41 mouse cellular contexts compared by ENCODE assay signal in genomic region chr2:125192905-125193304, GRCm38 (mm10). TPM values are rescaled to one million over a fixed set of nuclear protein-coding genes. Genes with fewer than 3 reads are reported as not detected.
"Had no signal": no experiment of that assay in that cellular context is flagged by ENCODE, and none has a peak within 500 bp of the region (broad histone marks: within the 10 kb centered on the region; RNA-seq: fewer than 3 reads in every experiment).

No protein-coding gene starts in this region.

- H3K27ac ChIP-seq: left cerebral cortex, adult 2 months; limb, embryonic 10.5 days; limb, embryonic 12.5 days; limb, embryonic 13.5 days; limb, embryonic 15.5 days; liver, embryonic 12.5 days; liver, embryonic 13.5 days; liver, embryonic 14.5 days; liver, embryonic 15.5 days; lung, embryonic 15.5 days; macrophage; midbrain, embryonic 10.5 days; midbrain, embryonic 12.5 days; midbrain, embryonic 13.5 days; midbrain, embryonic 15.5 days; neural tube, embryonic 12.5 days had no signal

- H3K4me1 ChIP-seq: limb, embryonic 10.5 days; limb, embryonic 12.5 days; limb, embryonic 13.5 days; limb, embryonic 15.5 days; liver, embryonic 12.5 days; liver, embryonic 13.5 days; liver, embryonic 15.5 days; lung, embryonic 15.5 days; midbrain, embryonic 10.5 days; midbrain, embryonic 12.5 days; midbrain, embryonic 13.5 days; midbrain, embryonic 15.5 days; neural tube, embryonic 12.5 days had no signal

- ATAC-seq: liver, embryonic 12.5 days; liver, postnatal 0 days; lung, postnatal 0 days; midbrain, embryonic 13.5 days; midbrain, embryonic 15.5 days; midbrain, embryonic 16.5 days had no signal

- H3K9ac ChIP-seq: limb, embryonic 12.5 days; limb, embryonic 13.5 days; limb, embryonic 15.5 days; liver, embryonic 12.5 days; liver, embryonic 13.5 days; liver, embryonic 14.5 days; liver, embryonic 15.5 days; liver, postnatal 0 days; lung, embryonic 14.5 days; lung, embryonic 15.5 days; midbrain, embryonic 12.5 days; midbrain, embryonic 13.5 days; midbrain, embryonic 15.5 days; neural tube, embryonic 12.5 days had no signal

- H3K27me3 ChIP-seq: limb, embryonic 12.5 days; limb, embryonic 15.5 days; liver, embryonic 12.5 days; liver, embryonic 13.5 days; liver, embryonic 15.5 days; lung, embryonic 15.5 days; midbrain, embryonic 13.5 days; midbrain, embryonic 15.5 days; neural tube, embryonic 12.5 days had no signal

- H3K9me3 ChIP-seq: limb, embryonic 10.5 days; limb, embryonic 12.5 days; limb, embryonic 13.5 days; limb, embryonic 15.5 days; liver, embryonic 12.5 days; liver, embryonic 13.5 days; liver, embryonic 15.5 days; lung, embryonic 15.5 days; midbrain, embryonic 10.5 days; midbrain, embryonic 12.5 days; midbrain, embryonic 13.5 days; midbrain, embryonic 15.5 days; neural tube, embryonic 12.5 days had no signal

- H3K4me3 ChIP-seq: left cerebral cortex, adult 2 months; limb, embryonic 10.5 days; limb, embryonic 12.5 days; limb, embryonic 13.5 days; limb, embryonic 15.5 days; liver, embryonic 12.5 days; liver, embryonic 13.5 days; liver, embryonic 15.5 days; lung, embryonic 15.5 days; midbrain, embryonic 10.5 days; midbrain, embryonic 12.5 days; midbrain, embryonic 13.5 days; midbrain, embryonic 15.5 days; myocyte; neural tube, embryonic 12.5 days had no signal

- H3K36me3 ChIP-seq: limb, embryonic 10.5 days; limb, embryonic 12.5 days; limb, embryonic 13.5 days; limb, embryonic 15.5 days; liver, embryonic 12.5 days; liver, embryonic 13.5 days; liver, embryonic 15.5 days; lung, embryonic 15.5 days; midbrain, embryonic 10.5 days; midbrain, embryonic 12.5 days; midbrain, embryonic 13.5 days; midbrain, embryonic 15.5 days; neural tube, embryonic 12.5 days had no signal

- DNase-seq: left cerebral cortex, postnatal 4 days; liver; liver, embryonic 13.5 days; liver, postnatal 0 days; lung, adult 18-20 months; lung, adult 2 months; lung, embryonic 14.5 days; lung, postnatal 10 days; lung, postnatal 14 days; lung, postnatal 36 days; lung, postnatal 4 days; midbrain, embryonic 14.5 days had no signal

RNA-seq across cellular contexts. Expression of gene Slc12a1, which starts 40.6 kb away (rescaled TPM):
- total RNA-seq: left cerebral cortex, postnatal 25 days; left cerebral cortex, postnatal 36 days; liver, adult 2 months; megakaryocyte progenitor cell, adult 5-6 weeks had no signal
- polyA plus RNA-seq: limb, embryonic 10.5 days; limb, embryonic 11.5 days; limb, embryonic 12.5 days; limb, embryonic 13.5 days; limb, embryonic 15.5 days; liver, adult 2 months; liver, embryonic 11.5 days; liver, embryonic 12.5 days; liver, embryonic 13.5 days; liver, embryonic 14.5 days; liver, embryonic 15.5 days; liver, postnatal 0 days; lung, embryonic 14.5 days; lung, embryonic 15.5 days; macrophage; midbrain, embryonic 10.5 days; midbrain, embryonic 12.5 days; midbrain, embryonic 13.5 days; midbrain, embryonic 14.5 days; midbrain, embryonic 15.5 days had no signal

RNA-seq across cellular contexts. Expression of gene Ctxn2, which starts 56.4 kb away (rescaled TPM):
- total RNA-seq: liver, adult 2 months; megakaryocyte progenitor cell, adult 5-6 weeks; megakaryocyte-erythroid progenitor cell, adult 5-6 weeks had no signal
- polyA plus RNA-seq: limb, embryonic 10.5 days; limb, embryonic 11.5 days; limb, embryonic 12.5 days; limb, embryonic 13.5 days; limb, embryonic 14.5 days; limb, embryonic 15.5 days; liver, adult 2 months; liver, embryonic 11.5 days; liver, embryonic 12.5 days; liver, embryonic 13.5 days; liver, embryonic 14.5 days; liver, embryonic 15.5 days; liver, embryonic 16.5 days; liver, postnatal 0 days; lung, adult 2 months; lung, embryonic 14.5 days; lung, embryonic 15.5 days; lung, embryonic 16.5 days; lung, postnatal 0 days; macrophage; midbrain, embryonic 10.5 days; myocyte; neural tube, embryonic 11.5 days had no signal
